Mouse (Mus musculus) kidney, adult 9 months (tissue): ENCODE results near the gene 4933427D14Rik.
"Not testable (repeated sequence)": the region's sequence is repeated elsewhere in the genome, so short reads cannot be mapped to it uniquely, and the experiment has no call there.

ENCODE experiments used
- DNase-seq: peaks from one replicate; pipeline ENCODE4 v3.0.0; 2022

4933427D14Rik gene

DNA sequence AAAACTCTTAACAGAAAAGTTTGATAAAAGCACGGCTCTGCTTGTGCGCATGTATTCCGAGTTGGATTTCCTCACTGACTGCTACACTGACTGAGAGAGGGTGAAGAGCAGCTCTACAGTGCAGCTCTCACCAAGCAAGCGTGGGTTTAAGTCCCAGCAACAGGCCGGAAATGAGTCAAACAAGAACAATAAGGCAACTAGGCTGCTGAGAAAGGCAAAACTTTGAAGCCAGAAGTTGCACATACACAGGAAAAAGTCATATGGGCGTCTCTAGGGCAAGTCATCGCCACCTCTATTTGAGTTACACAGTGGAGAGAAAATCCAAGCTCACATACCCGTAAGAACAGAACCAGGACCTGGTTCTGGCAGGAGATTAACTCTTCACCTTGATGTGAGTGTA lies 10.8 kb downstream of the 4933427D14Rik start:
- no peak for DNase-seq

DNA sequence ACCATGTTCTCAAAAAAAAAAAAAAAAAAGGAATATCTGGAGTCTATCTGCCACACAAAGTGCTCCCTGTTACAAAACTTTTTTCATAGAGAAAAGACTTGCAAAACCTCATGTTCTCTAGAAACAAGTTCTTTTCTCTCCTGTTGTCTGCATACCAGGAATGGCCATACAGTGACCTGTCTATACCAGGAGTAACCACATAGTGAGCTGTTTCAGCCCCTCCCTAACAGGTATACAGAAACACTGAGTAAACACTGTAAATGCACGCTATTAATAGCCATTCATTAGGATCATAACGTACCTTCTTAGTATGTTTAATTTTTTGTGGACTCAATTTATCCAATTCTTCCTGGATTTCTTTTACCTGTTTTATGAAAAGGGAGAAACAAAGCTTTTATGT lies 13.0 kb downstream of the 4933427D14Rik start:
- no peak for DNase-seq

DNA sequence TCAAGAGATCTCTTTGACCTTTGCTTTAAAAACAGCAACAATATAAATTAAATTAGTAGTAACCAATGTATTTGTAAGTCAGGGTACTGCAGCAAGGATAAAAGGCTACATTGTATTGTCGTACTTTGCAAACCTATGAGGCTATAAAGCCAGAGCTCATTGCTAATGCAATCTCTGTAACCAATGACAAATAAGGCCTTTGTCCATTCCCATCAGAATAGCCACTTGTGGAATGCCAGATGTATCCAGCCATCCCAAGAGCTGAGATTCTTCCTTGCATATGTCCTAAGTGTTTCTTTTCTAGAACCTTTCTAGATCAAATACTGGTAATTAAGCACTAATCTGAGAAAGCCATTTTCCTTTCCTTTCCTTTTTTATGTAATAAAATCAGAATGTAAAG lies 16.4 kb downstream of the 4933427D14Rik start:
- DNase-seq: no peak

DNA sequence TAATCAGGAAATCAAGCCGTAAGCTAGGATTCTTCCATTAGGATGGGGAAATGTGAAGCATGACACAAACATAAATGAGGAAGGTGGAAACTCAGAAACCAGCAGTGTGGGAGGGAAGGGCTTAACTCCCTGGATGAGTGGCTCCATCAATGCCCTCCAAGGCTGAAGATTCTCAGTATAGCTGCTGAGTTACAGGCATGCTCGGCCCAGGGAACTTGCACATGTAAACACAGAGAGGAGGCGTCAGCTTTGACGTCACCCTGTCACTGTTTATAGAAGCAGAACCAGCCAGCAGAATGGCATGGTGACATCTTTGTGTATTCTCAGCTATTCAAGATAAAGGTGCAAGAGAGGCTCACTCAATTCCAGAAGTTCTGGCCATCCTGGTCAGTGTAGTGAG lies 23.0 kb downstream of the 4933427D14Rik start:
- no peak for DNase-seq

DNA sequence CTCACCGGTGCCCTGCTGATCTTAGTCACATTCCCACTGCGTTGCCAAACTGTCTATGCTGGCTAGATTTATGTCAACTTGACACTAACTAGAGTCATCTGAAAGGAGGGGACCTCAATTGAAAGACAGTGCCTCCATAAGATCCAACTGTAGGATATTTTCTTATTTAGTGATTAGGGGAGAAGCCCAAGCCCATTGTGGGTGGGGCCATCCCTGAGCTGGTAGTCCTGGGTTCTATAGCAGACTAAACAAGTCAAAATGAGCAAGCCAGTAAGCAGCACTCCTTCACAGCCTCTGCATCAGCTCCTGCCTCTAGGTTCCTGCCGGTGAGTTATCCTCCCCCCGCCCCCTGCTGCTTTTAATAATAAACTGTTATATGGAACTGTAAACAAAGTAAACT lies 26.1 kb downstream of the 4933427D14Rik start:
- DNase-seq: no peak

DNA sequence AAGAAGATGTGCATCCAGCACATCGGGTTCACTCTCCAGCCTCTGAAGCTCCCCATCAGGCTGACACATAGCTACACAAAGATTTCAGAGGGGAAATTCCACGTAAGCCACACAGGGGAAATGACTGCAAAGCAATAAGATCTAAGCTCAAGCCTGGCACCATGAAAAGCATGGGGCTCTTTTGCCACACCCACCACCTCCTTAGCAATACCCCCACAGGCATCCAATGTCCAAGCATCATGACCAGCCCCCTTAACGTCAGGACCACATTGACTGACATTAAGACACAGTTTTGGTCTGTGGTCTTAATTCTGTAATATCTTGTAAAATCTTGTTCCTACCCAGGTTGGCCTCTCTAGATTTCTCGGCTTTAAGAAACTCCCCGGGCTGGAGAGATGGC lies 26.7 kb downstream of the 4933427D14Rik start:
- no peak for DNase-seq

DNA sequence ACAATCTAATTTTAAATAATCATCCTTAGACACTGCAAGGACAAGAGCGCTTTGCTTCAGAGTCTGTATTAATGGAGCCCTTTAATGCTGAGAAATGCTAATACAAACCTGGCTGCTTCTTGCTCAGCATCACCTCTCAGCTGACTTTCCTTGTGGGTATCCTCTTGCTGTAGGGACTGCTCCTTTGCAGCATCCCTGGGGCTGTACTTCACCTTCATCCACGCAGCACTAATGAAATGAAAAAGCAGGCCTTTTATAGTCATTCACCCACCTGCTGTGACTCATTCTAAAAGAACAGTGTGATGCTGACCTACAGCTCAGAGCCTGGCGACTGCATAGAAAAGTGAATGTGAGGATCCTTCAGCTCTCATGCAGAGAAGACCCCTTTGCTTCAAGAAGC lies 30.7 kb downstream of the 4933427D14Rik start:
- no peak for DNase-seq

DNA sequence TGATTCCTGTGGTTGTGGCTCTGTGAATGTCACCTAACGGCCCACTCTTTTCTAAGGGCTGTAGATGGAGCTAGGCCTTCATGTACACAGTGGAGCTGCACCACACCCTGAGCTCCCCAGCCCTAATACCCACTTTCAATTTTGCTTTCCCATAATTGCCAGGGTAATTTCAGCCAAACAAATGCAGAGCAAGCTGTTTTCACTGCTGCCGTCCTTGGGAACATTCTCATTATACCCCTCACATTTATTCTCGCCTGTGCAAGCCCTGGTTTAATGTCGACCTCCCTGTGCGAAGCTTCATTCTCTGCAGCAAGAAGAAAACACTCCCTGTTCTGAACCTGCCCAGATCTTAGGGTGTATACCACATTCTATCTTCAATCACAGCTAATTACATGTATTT lies 31.3 kb downstream of the 4933427D14Rik start:
- no peak for DNase-seq

DNA sequence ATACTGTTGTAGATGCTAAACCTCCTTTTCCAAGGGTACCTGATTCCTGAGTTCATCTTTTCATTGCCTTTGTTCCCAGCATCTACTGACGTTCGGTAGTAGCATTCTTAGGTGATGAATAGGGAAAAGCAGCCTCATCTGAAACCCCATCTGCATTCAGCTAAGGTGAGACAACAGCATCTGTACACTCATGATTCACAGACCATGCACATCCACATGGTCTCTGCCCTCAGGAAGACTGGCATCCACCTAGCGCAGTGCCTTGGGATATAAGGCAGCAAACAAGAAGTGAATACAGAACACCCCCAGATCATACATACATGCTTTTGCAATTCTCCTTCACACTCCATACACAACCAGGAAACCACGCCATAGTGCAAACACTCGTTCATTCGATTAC lies 32.5 kb downstream of the 4933427D14Rik start:
- DNase-seq: no peak

DNA sequence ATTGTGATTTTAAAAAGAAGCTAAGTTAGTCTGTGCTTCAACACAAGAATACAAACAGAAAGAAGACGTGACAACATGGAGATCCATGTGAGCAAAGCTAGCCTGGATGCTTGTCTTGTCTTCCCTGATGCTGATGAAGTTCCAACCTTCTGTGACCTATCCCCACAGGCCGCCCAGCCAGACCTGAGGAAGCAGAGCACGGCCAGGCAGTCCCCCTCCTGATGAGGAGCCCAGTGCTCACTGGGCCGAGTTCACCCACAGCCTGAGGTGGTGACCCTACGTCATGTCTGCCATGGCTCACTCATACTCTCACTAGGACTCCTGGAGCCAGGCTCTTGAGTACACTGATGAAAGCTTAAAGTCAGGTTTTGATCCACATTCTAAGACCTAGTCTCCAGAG lies 33.8 kb downstream of the 4933427D14Rik start:
- no peak for DNase-seq

DNA sequence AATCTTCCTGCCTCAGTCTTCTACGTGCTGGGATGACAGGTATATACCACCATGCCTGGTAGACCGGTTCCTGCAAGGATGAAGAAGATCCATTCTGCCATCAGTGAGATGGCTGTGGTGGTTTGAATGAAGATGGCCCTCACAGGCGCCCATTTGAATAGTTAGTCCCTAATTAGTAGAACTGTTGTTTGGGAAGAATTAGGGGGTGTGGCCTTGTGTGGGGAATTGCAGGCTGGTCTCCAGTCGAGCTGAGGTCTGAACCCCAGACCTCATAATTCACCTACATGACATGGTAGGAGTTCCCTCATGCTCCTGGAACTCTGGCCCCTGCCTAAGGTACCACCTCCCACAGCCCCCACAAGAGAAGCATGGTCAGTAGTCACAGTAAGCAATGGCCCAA lies 35.4 kb downstream of the 4933427D14Rik start:
- DNase-seq: not testable (repeated sequence)

DNA sequence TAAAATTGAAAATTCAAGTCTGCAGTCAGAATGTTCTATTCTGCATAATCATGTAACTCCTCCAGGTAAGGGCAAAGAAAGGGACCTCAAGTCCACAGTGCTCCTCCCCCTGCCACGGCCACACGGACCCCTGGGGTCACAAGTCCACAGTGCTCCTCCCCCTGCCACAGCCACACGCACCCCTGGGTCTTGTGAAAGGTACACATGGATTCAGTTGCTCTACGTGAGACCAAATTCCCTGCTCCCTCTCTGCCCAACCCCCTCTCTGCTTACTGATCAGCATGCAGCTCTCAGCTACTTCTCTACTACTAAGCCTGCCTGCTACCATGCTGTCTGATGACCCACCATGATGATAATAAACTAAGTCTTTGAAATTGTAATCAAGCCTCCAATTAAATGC lies 37.4 kb downstream of the 4933427D14Rik start:
- no peak for DNase-seq

DNA sequence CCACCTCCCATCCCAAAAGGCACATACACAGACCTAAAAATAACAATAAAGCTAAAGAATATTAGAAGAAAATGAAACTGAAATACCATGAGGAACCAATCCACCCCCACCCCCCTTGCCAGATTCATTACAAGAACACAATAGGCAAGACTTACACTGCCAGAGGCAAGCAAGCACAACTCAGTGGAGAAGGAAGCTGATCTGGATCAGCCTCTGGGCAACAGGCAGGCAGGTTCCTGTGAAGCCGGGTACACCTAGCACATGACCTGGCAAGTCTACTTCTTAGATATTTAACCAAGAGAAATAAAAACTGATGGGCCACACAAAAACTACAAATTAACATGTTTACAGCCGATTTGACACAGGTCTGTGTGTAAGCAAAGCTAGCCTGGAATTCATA lies 44.1 kb downstream of the 4933427D14Rik start:
- DNase-seq: no peak

DNA sequence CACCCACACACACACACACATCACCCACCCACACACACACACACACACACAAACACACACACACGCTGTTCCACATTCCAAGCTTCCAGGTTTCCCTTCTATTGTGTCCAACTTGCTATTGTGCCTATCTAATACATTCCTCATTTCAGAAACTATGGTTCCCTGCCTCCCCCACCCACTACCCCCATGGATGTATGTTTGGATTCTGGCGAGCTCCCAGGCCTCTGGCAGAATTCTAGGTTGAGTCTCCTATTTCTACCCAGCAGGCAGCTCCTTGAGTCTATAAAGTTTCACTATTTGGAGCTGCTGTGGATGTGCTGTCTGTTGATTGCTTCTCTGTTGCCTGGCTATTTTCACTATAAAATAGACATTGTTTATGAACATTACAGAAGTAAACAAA lies 50.6 kb downstream of the 4933427D14Rik start:
- DNase-seq: no peak

DNA sequence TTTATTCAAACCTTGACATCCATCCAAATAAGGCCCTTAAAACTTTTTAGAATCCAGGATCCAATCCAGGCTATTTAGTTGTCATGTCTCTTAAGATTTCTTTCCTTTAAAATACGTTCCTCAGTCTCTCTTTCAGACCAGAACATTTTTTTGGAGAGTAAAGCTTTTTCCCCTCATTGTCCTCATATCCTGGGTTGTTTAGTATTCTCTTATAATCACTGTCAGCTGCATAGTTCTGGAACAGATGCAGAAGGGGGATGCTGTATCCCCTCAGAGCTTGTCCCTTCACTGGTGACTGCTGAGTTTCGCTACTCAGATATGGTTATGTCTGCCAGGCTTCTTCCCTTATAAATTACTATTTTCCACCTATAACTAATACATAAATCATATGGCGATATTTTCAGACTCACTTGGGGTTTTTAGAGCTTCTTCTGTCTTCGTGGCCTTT lies 51.3 kb downstream of the 4933427D14Rik start:
- no peak for DNase-seq

DNA sequence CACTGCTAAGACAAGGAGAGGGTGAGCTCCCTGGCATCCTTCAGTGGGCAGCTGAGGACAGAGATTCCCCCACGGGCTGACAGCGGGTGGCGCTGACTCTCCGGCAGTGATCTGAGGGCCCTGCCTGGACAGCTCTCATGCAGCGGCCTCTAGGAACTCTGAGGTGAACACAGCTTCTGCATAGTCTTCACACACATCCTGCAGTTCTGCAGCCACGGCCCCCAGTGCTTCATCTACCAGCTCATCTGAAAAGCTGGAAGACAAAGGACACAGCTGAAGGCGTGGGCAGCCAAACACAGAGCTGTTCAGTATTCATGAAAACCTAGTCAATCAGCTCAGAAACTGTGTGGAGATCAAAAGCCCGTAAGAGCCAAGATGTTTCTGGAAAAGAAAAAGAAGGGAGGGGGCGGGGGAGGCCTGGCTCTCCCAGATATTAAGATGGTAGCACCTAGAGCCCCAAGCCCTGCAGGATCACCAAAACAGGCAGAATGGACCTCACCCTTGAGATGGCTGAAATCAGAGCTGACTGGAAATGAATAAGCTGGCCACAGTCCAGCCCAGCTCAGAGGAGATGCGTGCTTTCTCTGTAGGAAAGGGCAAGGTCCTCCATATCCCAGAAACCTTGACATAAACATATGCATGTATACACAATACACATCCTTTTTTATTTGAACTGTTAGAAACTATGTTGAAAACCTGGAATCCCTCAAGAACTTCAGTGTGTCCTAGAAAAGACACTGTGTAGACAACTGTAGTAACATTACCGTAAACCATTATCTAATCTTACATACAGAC lies 51.9 kb downstream of the 4933427D14Rik start:
- DNase-seq: no peak

DNA sequence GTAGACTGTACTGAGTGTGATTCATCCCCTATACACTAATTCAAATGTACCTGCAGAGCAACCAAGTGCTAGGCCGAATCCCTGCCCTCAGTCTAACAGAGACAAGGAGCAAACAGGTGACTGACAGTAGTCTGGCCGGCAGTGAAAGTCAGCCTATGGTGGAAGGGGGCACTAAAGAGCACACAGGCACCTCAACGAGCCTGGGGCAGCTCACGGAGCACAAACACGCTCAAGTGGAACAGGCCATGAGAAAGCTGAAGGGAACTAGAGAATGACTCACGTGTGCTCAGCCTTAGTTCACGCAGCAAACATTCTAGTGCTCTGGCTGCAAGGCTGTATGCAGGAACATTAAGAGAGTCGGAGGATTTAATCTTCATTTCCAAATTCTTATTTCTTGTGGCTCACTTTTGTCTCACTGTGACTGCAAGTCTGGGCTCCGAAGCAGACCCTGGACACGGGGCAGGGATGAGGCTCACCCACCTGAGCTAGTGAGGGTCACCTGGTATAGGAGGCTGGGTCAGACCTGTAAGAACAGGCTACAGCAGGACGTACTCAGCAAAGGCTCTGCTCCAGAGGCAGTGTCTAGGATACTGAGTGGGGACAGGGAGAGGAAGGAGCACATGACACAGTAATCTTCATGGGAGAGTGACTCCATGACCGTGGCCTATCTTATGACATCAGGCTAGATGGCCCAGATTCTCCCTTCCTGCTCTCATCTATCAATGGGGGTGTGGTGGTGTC lies 54.0 kb downstream of the 4933427D14Rik start:
- DNase-seq: no peak

DNA sequence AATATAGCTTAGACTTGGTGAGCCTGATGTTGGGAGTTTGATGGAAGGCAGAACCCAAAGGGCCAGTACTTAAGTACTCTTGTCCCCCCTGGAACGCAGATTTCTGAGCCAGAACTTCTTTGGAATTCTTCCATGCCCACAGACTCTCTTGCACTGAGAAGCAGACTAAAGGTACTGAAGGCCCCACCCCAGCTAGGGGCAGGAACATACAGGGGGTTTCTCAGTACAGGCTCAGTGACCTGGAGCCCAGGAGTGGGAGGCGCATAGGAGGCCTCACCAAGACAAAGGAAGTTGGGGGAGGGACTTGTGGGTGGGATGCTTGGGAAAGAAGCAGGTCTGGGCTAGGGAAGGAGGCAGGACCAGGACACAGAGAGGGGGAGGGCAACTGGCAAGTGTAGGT lies 56.1 kb downstream of the 4933427D14Rik start:
- DNase-seq: no peak

DNA sequence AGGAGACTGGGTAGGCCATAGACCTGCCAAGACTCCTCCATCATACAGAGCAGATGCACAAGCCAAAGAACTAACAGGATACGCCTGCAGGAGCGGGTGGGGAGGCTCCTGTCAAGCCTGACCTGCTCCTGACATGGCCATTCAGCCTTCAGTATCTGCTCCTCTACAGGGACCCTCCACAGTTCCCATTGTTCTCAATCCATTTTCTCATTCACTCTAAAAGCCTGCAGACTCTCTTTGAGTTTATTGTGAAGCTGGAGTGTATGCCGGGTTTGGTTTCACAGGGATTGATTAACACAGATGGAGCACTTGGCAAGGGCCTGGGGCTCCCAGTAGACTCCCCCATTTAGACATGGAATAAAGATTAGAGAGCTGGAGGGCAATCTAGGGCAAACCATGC lies 59.3 kb downstream of the 4933427D14Rik start:
- DNase-seq: no peak

DNA sequence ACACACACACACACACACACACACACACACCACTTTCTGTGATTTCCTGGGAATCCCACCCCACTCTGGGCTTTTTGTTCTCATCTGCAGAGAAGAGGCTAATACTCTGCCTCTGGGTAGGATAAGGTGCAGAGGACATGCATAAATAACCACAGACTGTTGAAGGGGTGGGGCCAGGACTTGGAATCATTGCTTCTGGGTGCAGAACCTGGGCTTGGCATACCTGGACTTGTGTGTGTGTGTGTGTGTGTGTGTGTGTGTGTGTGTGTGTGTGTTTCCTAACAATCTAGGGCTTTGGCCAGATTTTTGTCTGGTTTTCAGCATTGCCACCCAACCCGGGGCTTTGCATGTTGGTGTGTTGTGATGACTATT lies 61.4 kb downstream of the 4933427D14Rik start:
- peak; percentile 52 for DNase-seq

DNA sequence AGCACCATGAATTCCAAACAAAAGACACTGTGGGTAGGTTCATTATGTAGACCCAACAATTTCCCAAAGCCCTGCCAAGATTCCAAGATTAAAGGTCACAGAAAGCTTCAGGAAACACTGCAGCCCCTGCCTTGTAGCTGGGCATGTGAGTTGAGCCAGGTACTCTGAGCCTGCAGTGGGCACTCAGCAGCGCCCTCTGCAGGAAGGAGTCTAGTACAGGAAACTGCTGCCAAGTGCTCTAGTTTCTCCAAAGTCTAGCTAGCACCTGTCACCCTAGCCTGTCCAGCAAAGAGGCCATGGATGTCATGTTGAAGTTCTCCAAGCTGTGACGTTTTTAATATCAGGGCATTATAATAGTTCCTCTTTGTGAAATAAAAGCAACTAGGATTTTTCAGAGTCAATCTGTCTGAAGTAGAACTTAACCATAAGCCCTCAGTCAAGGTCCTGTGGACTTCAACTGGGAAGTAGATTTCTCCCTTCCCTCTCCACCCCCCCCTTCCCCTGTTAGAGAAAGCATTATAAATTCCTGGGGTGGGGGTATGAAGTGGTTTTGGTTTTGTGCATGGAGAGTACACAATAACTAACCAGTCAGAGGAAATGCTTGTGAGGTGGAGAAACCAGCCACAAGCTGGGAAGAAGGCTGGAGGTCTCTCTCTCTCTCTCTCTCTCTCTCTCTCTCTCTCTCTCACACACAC lies 61.9 kb downstream of the 4933427D14Rik start:
- DNase-seq: peak; percentile 72

DNA sequence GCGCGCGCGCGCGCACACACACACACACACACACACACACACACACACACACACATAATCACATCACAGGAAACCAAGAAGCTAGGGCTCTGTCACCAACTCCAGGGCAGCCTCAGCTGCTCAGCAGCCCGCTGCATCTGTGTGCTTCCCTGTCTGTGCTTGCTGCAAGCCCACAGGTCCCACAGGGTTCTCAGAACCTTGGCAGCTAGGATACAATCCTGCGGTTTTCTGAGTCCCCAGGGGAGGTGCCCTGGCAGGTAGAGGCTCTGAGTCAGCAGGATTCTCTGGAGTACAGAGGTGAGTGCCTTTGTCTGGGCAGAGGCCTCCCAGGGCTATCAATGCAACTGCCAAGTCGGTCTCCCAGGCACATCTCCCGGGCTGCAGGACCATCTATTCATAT lies 64.4 kb downstream of the 4933427D14Rik start:
- peak; percentile 67 for DNase-seq

DNA sequence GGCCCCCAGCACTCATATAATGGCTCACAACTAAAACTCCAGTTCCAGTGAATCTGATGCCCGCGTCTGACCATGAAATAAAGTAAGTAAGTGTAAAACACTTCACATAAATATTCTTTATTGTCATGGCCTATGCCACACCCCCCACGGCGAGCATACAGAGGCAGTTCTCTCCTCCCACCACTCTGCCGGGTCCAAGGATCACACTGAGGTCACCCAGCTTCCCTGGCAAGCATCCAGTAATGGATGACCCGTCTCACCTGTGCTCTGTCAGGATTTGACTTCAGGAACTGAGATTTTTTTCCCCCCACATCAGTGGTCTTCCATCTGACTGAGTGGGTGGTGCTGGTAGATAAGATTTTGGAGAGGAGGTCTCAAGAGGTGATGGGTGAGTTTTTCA lies 67.1 kb downstream of the 4933427D14Rik start:
- peak; percentile 44 for DNase-seq
